Mouse (Mus musculus) liver, postnatal 0 days (tissue): ENCODE measurements around the gene Pcdh15.

ENCODE experiments used
- CTCF ChIP-seq: sonication (generic); IDR thresholded peaks from 2 replicates; pipeline ENCODE4 v1.5.1; 2016; ENCODE audit warnings: antibody characterized with exemption, low read depth
- EP300 ChIP-seq: IDR thresholded peaks from 2 replicates; pipeline ENCODE4 v1.6.1; 2016; ENCODE audit warnings: antibody characterized with exemption, low read depth, mild to moderate bottlenecking

- TF ChIP-seq CTCF (no peak), EP300 (no peak)
Observed at GRCm38 (mm10) chr10:74114107-74114506, 1015.0 kb downstream of the Pcdh15 start.
